Comparison of ENCODE assay signal across 8 mouse cellular contexts in genomic region chr8:84414918-84415317, GRCm38 (mm10). TPM values are rescaled to one million over a fixed set of nuclear protein-coding genes. Genes with fewer than 3 reads are reported as not detected.
DNase-seq lines count a peak whose midpoint lies in the region; ATAC-seq and TF ChIP-seq lines count a peak whose summit lies in the region.

No protein-coding gene starts in this region.

- H3K27ac ChIP-seq in forebrain, embryonic 11.5 days (ENCODE audit: low read depth, low read length), result peak overlapping the region; percentile 64
- H3K27ac ChIP-seq in limb, embryonic 10.5 days, result peak overlapping the region; percentile 46
- H3K27ac ChIP-seq in neural tube, embryonic 14.5 days (ENCODE audit: low read depth, low read length), result peak overlapping the region; percentile 78

- TF ChIP-seq CTCF in lung, adult 2 months (IDR thresholded peaks at IDR 0.05; ENCODE audit: insufficient read depth, low read length), result no peak

- peak overlapping the region; percentile 24 for H3K4me3 ChIP-seq in lung, adult 2 months (replicated peaks; ENCODE audit: extremely low read depth, low read depth, low read length)
- peak overlapping the region; percentile 62 for H3K4me3 ChIP-seq in forebrain, embryonic 11.5 days (ENCODE audit: low read depth, low read length)
- H3K4me3 ChIP-seq in limb, embryonic 10.5 days, result peak overlapping the region; percentile 63
- peak overlapping the region; percentile 84 for H3K4me3 ChIP-seq in neural tube, embryonic 14.5 days (ENCODE audit: low read depth, low read length)

- H3K9ac ChIP-seq in forebrain, embryonic 11.5 days (ENCODE audit: low read length), result peak overlapping the region; percentile 79
- peak overlapping the region; percentile 90 for H3K9ac ChIP-seq in neural tube, embryonic 14.5 days (replicated peaks; ENCODE audit: low read depth, low read length)

- H3K9me3 ChIP-seq in forebrain, embryonic 11.5 days (ENCODE audit: control insufficient read depth, low read length), result peaks cover 4% of the 10 kb centered on the region; the same call in 1 of the 2 replicates
- H3K9me3 ChIP-seq in limb, embryonic 10.5 days (replicated peaks), result no peaks in the 10 kb centered on the region
- no peaks in the 10 kb centered on the region for H3K9me3 ChIP-seq in neural tube, embryonic 14.5 days (ENCODE audit: control insufficient read depth, low read length)

- no peaks in the 10 kb centered on the region for H3K36me3 ChIP-seq in forebrain, embryonic 11.5 days (ENCODE audit: control insufficient read depth, insufficient read depth, low read length)
- no peaks in the 10 kb centered on the region for H3K36me3 ChIP-seq in limb, embryonic 10.5 days
- H3K36me3 ChIP-seq in neural tube, embryonic 14.5 days (ENCODE audit: control insufficient read depth, insufficient read depth, low read length), result no peaks in the 10 kb centered on the region; the same call in 1 of the 2 replicates

- H3K4me1 ChIP-seq in lung, adult 2 months (ENCODE audit: control insufficient read depth, insufficient read depth, low read length), result no peaks in the 10 kb centered on the region
- peaks cover 7% of the 10 kb centered on the region; the same call in 1 of the 2 replicates for H3K4me1 ChIP-seq in forebrain, embryonic 11.5 days (replicated peaks; ENCODE audit: control insufficient read depth, insufficient read depth, low read length)
- H3K4me1 ChIP-seq in limb, embryonic 10.5 days, result peaks cover 22% of the 10 kb centered on the region
- H3K4me1 ChIP-seq in neural tube, embryonic 14.5 days (ENCODE audit: control insufficient read depth, insufficient read depth, low read length), result peaks cover 11% of the 10 kb centered on the region

- TF ChIP-seq POLR2A in lung, adult 2 months (IDR thresholded peaks at IDR 0.05; ENCODE audit: borderline replicate concordance, extremely low read depth, low read depth, low read length), result no peak

- peaks cover 2% of the 10 kb centered on the region; the same call in 1 of the 2 replicates for H3K27me3 ChIP-seq in forebrain, embryonic 11.5 days (ENCODE audit: control insufficient read depth, insufficient read depth, low read length)
- H3K27me3 ChIP-seq in limb, embryonic 10.5 days (ENCODE audit: low read depth, poor library complexity, severe bottlenecking), result peaks cover 92% of the 10 kb centered on the region
- H3K27me3 ChIP-seq in neural tube, embryonic 14.5 days (ENCODE audit: control insufficient read depth, insufficient read depth, low read length), result no peaks in the 10 kb centered on the region

- H3K4me2 ChIP-seq in forebrain, embryonic 11.5 days (ENCODE audit: low read depth, low read length, severe bottlenecking), result peak overlapping the region; percentile 94
- peak overlapping the region; percentile 88 for H3K4me2 ChIP-seq in neural tube, embryonic 14.5 days (ENCODE audit: low read depth, low read length)

- DNase-seq in lung, adult 2 months, result no peak
- no peak for DNase-seq in lung, postnatal 10 days
- DNase-seq in forebrain, embryonic 11.5 days (ENCODE audit: low spot score), result no peak
- no peak for DNase-seq in limb, embryonic 10.5 days (ENCODE audit: low spot score)
- DNase-seq in adrenal gland, postnatal 14 days, result no peak
- DNase-seq in urinary bladder, postnatal 4 days (ENCODE audit: low spot score in 2 of 2), result no peak
- no peak for DNase-seq in ovary, postnatal 14 days (ENCODE audit: low spot score)

- 3% methylated on average over 20 of the region's 20 CpGs for WGBS in lung, adult 2 months
- under 1% methylated on average over 20 of the region's 20 CpGs for whole genome bisulfite sequencing in forebrain, embryonic 11.5 days
- WGBS in limb, embryonic 10.5 days, result under 1% methylated on average over 20 of the region's 20 CpGs
- 0% methylated on average over 18 of the region's 20 CpGs for WGBS in neural tube, embryonic 14.5 days

- no peak for ATAC-seq in forebrain, embryonic 11.5 days (replicated peaks; ENCODE audit: low FRiP score)
- ATAC-seq in neural tube, embryonic 14.5 days (ENCODE audit: low read depth), result no peak

RNA-seq across cellular contexts. Expression of gene Cacna1a, which starts 26.7 kb away (rescaled TPM):
- 11.3 and 13.3 TPM in 2 replicates for polyA plus RNA-seq in lung, adult 2 months (2012; rRNA removed)
- 6.9 and 7.7 TPM in 2 replicates for polyA plus RNA-seq in forebrain, embryonic 11.5 days (2014; fragmentation: Nextera tagmentation; extraction: Ambion mirVana)
- polyA plus RNA-seq in limb, embryonic 10.5 days (2016; fragmentation: Nextera tagmentation; extraction: Ambion mirVana), result 5.9 and 6.4 TPM in 2 replicates
- 20.1 and 29.8 TPM in 2 replicates for polyA plus RNA-seq in neural tube, embryonic 14.5 days (2014; fragmentation: Nextera tagmentation; extraction: Ambion mirVana)
- 4.5 and 10.4 TPM in 2 replicates for total RNA-seq in adrenal gland, postnatal 14 days (2021)

Comparison
In these comparisons a context has a peak if more than half of its experiments do, and no peak if none do; other contexts are left out.
1. H3K4me3 ChIP-seq: peak in every context shown above with its lines; median percentile 84 in neural tube, embryonic 14.5 days; 63 in limb, embryonic 10.5 days; 62 in forebrain, embryonic 11.5 days; 24 in lung, adult 2 months.